Mouse (Mus musculus) small intestine, adult 2 months (tissue): ENCODE results near the gene Lypd6b.

Source experiments
- CTCF ChIP-seq: fragments of 200-500 bp; IDR thresholded peaks from 2 replicates; pipeline ENCODE4 v1.5.1; 2012; ENCODE audit warnings: low read depth, mild to moderate bottlenecking, control low read depth, inconsistent platforms, low read length, moderate library complexity, mixed read lengths; ENCODE audit not compliant: insufficient replicate concordance, insufficient read length; ENCODE audit errors: extremely low read depth
- POLR2A ChIP-seq: fragments of 200-500 bp; IDR thresholded peaks from 2 replicates; pipeline ENCODE4 v1.6.1; 2012; ENCODE audit warnings: low read depth, mild to moderate bottlenecking, control low read depth, inconsistent platforms, low read length, moderate library complexity

DNA sequence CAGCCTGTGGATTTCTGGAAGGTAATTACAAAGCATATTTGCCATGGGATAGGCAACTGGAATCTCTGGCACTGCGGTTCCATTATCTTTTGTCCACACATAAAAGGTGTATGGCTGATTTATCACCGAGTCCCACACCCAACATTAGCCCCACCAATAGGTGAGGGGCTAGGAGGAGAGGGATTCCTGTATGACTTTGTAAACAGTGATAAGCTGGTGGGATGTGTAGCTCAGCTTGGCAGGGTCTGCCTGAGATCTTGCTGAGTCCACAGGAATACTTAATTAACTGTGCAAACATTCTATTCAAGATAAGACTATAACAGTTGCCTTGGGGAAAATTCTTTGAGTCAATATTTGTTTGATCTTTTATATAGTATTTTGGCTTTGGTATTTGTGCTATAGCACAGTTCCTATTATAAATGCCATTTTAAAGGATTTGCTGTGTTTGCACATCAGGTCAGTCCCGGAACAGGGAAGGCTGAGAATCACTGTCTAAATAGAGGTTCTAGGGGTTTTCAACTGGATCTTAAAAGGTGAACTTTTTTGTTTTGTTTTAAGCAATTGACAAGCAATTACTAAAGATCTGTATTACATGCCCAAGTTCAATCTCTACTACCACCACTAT lies 28.3 kb downstream of the Lypd6b start:
- no peak for TF ChIP-seq CTCF
- TF ChIP-seq POLR2A, result no peak
